Mouse (Mus musculus) layer of hippocampus, adult 18-20 months (tissue): ENCODE results near the gene L3mbtl4. TPM values are rescaled to one million over a fixed set of nuclear protein-coding genes. Genes with fewer than 3 reads are reported as not detected.
A peak's percentile ranks its signal among the peaks of the same experiment; 100 is the strongest.

Experiments
- DNase-seq, 2 experiments: peaks; one replicate each; pipeline ENCODE4 v3.0.0; 2022; ENCODE audit warnings: low spot score in 2 of 2
- total RNA-seq, 2 experiments: library from RNA; stranded (reverse); gene quantifications; 2 replicates each; pipeline ENCODE4 v1.2.3; 2021

L3mbtl4 gene
- total RNA-seq, 2 experiments from 2014 or later: 0.37 to 0.86 TPM

DNA sequence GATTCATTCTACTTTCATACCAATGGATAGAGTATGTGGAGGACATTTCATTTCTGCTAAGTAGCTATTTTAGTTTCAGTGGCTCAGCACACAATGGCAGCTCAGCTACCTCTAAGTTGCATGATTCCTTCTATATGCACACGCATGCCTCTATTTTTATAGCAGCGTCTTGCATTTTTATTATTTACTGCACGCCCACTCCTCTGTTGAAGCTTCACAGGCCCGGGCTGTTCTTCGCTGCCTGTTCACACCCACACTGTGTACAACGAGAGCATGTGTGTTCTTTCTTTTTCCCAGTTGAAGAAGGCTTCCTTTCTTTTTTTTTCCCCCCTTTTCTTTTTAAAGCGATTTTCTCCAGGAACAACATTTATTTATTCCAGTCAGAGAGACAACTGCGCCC lies 357.8 kb downstream of the L3mbtl4 start:
- peak; percentile 5 to 66 for DNase-seq

DNA sequence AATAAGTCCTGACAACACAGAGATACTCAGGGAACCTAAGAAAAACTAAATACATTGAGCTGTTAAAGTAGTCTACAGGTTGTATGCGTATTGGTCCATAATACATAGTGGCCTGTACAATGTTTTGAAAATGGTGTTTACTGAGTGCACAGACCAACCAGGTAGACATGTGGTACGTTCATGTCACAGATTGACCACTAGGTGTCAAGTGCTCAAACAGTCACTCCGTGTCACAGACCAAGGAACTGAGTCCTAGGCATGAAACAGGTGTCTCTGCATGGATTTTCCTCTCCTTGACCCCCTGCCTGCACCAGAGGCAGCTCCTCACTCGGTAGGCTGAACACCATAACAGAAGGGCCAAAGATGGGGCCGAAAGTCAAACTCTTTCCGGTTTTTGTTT lies 366.6 kb downstream of the L3mbtl4 start:
- no peak for DNase-seq

GRCm38 (mm10) chr17:68642521-68643088 lies 369.0 kb downstream of the L3mbtl4 start:
- DNase-seq: no peak

DNA sequence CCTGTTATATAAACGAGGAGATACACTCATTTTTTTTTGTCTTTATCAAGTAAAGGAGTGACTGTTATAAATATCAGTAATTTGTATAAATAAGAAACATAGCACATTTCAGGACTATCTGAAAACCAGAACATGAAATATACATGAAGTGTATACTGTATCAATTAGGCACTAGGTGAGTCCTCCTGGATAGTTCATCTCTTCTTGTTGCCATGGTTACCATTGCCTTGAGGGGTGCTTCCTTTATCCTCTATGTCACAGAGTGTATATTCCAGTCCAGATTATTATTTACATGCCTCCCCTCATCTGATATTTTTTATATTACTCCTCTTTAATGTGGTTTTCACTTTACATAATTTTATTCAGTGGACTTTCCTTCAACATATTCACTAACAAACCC lies 392.9 kb downstream of the L3mbtl4 start:
- no peak for DNase-seq

DNA sequence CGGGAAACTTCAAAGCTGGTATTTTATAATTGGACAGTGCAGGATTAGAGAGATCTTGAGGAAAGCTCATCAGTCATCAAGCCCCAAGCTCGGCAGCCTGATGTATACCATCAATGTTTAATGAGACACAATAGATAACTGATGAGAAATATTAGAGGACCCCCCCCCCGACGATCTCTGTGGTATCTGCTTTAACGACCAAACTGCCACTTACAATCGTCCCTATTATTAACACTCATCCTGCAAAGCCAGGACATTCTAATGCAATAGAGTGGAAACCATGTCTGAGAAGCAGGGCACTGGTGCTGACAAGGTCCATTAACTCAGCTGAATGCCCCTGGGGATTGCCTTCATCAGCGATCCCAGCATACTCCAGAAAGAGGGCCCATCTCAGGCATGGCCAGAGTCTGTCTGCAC lies 398.5 kb downstream of the L3mbtl4 start:
- DNase-seq: no peak

GRCm38 (mm10) chr17:68710701-68711100 lies 437.1 kb downstream of the L3mbtl4 start:
- peak in 1 of 2 experiments; percentile 7 for DNase-seq

GRCm38 (mm10) chr17:68711350-68711749 lies 437.8 kb downstream of the L3mbtl4 start:
- no peak for DNase-seq

GRCm38 (mm10) chr17:68748296-68748695 lies 474.7 kb downstream of the L3mbtl4 start:
- DNase-seq: peak in 1 of 2 experiments; percentile 23

DNA sequence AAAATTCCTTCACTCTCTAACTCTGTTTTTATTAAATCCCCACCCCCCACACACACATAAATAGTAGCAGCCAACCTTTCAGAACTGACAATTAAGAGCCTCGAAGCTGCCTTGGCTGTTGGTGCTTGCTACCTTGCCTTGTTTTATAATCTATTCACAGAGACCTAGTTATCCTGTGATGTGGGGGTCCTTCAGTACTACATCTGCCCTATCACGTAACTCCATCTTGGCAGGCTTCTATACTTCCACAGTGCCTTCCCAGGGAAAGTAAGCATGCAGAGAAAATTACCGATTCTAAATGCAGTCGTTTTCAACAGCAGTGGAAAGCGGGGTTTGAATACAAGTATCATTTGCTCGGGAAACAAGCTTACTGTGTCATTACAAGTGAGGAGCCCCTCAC lies 476.9 kb downstream of the L3mbtl4 start:
- DNase-seq: no peak

DNA sequence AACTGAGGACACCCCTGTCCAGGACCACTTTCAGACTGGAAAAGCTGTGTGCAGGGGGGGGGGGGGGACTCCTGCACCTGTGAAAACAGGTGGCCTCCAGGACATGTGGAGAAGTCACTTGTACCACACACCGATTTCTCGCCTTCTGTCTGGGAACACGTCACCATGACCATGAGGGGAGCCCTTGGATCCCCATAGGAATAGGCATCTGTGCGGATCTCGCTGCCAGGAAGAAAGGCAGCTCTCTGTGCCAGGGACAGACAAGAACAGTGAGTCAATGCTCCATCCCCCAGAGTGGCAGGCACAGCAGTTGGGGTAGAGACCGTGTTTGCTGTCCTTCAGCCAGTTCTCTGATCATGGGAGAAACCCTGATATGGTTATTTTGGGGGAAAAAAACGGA lies 479.5 kb downstream of the L3mbtl4 start:
- peak; percentile 60 to 78 for DNase-seq

DNA sequence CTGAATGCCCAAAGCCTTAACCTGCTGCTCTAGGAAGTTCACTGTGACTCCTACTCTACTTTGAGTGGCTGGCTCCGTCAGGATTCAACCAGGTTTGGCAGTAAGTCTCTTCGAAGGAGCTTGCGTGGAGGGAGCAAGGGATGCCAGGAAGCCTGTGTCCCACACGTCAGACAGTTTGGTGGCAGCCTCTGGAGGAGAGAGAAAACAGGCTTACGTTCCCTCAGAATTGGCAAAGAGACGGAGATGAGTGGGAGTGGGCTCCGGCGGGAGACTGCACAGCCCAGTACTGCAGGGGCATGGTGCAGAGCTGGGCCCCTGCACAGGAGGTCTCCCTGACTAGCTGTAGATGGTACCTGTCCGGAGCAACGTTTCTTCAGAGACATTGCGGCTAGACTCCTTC lies 481.2 kb downstream of the L3mbtl4 start:
- peak in 1 of 2 experiments; percentile 8 for DNase-seq

DNA sequence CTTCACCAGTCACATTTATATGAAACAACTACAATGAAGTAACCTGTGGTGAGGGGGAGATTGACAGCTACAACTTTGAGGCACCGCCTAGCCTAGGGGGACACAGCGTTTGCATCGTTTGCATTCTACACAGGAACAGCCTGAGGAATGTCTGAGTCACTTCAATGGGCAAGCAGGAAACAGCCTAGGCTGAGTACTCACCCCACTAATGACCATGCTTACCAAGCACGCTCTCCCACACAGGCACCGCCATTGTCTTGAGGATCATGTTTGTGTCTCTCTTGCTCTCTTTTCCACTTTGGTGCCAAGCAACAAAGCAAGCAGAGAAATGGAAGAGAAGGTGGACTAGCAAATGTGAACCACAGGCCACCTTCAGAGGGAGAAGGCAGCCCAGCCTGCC lies 484.8 kb downstream of the L3mbtl4 start:
- DNase-seq: no peak

DNA sequence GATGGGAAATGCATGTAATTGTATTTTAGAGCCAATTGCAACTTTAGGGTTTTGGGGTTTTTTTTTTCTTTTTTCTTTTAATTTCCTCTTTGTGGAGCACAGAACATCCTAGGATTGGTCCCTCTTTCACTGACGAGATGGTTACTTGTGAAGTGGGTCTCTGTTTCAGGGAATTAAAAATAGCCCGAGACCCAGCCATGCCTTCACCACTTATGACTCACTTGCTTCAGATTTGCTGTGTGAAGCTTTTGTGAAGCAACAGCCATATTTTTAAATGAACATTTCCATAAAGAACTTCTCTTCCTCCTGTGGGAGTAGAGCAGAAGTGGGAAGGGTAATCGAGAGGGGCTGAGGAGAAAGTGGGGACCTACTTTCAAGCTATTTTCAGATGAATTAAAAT lies 485.3 kb downstream of the L3mbtl4 start:
- no peak for DNase-seq

GRCm38 (mm10) chr17:68759978-68760377 lies 486.4 kb downstream of the L3mbtl4 start:
- no peak for DNase-seq

DNA sequence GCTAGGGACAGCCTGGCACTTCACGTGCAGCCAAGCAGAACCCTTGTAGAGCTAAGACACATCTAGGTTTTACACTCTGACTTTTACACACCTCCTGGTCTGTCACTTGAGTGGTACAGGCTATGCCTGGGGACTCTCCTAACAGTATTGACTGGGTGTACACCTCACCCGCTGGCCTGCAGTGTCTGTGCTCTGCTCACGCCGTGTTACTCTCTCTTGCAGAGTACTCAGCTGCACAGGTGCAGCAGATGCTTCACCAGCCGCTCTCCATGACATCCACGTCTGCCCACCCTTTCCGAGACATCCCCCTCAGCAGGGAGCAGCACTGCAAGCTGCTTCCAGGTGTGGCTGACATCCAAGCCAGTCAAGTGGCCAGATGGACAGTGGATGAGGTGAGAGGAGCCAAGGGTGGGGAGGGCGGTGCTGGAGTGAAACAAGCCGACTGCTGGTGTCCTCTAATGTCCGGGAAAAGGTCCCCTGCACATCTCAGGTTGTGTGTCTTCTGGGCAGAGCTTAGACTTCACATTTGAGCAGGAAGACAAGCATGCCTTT lies 490.8 kb downstream of the L3mbtl4 start:
- DNase-seq: no peak

DNA sequence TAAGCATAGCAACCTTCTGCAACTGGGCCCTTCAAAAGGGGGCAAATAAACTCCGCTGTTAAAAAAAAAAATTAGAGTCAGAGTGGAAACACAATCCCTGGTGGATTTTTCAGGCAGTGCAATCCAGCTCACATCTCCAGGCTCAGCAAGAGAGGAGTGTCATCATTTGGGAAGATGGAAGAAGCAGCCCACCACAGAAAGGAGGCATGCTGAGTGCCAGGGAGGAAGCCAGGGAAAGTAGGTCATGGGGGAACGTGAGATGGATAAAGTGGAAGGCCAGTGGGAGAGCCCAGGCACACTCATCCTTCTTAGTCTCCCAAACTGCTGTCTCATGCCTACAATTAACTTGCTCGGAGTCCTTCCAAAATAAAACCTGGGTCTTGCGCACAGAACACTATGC lies 496.0 kb downstream of the L3mbtl4 start:
- no peak for DNase-seq

- no peak for DNase-seq
Observed at GRCm38 (mm10) chr17:68771046-68771750, 497.6 kb downstream of the L3mbtl4 start.

- DNase-seq: no peak
Observed at GRCm38 (mm10) chr17:68793741-68794140, 520.1 kb downstream of the L3mbtl4 start.

DNA sequence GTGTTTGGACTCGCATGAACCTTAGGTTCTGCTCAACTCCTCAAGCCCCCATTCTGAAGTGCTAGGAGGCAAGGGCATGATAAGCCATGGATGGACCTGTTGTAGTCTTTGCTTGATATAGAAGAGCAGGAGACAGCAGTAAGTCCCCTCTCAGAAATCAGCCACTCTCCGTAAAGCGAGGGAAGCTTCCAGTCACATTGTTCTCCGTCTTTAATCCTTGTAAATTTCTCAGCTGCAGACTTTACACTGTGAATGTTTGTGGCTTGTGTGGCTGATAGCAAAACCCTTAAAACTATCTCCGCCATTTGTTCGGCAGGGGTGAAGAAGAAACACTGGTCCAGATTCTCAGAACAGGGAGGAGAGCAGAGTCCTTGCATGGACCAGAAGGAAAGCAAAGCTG lies 552.7 kb downstream of the L3mbtl4 start, which contains the start of gene Tmem200c:
TSS of gene Tmem200c (plus strand) at position 301 of the 400 bp plus-strand sequence.
- no peak for DNase-seq
